Mouse (Mus musculus) ovary, adult 18-20 months (tissue): Measurements from ENCODE around the gene Tspan1.

ENCODE experiments used
- DNase-seq: peaks from one replicate; pipeline ENCODE4 v3.0.0; 2022; ENCODE audit warnings: low spot score, mixed read lengths

Tspan1 gene

GRCm38 (mm10) chr4:116167404-116167803, at the start of gene Tspan1:
Gene Tspan1, minus strand, starts transcription at chr4:116167601.
- no peak for DNase-seq

DNA sequence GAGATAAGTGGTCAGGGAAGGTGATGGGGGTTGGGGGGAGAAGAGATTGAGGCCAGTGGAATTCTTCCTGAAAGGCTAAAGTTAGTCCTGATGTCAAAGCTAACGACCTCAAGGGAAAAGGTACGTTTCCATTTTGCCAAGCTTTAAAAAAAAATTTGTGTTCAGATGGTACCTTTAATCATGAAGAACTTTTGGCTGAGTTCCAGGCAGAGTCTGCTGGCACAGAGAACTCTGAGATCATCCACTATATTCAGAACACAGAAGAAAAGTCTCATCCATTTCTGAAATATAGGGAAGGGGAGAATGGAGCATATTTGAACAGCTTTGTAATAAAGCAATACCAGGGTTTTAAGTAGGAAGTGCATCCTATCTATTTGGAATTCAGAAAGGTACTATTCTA, 49.6 kb upstream of the Tspan1 start:
- DNase-seq = no peak

GRCm38 (mm10) chr4:116215895-116216605, 48.6 kb upstream of the Tspan1 start:
- DNase-seq = no peak

- DNase-seq = no peak
These were observed 41.5 kb upstream of the Tspan1 start for GRCm38 (mm10) chr4:116208891-116209290.

DNA sequence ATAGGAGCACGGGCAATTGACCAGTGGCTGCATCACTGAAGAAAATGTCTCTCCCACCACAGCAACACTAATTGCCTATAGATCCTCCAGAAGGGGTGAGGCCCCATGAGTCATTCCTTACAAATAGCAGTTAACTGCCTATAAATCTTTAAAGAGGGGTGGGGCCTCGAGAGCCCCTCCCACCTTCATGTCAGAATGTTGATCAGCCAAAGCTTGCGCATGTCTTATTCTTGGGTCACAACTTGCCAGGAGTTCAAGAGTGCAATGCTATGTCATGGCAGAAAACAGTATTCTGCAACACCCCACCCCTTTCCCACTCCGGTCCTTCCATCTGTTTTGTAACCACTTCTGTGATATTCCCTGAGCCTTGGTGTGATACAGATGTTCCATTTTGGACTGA, 39.1 kb upstream of the Tspan1 start:
- DNase-seq = no peak

DNA sequence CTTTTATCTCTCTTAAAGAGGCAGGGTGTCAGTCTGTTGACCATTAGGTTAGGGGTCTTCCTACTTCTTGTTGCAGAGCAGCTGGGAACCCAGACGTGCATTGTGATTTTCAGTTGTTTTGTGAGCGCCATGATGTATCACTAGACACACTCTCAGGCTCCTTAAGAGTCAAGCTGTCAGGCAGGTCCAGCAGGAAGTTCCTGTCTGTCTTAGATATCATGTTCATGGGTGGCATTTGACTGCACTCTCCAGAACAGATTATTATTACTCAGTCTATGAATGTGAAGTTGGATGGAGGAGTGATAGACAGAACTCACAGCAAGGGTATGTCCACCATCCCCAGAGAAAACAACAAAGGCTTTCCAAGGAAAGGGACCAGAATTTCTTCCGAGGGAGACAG, 37.0 kb upstream of the Tspan1 start:
- DNase-seq = no peak

- DNase-seq = no peak
These were observed 31.0 kb upstream of the Tspan1 start for GRCm38 (mm10) chr4:116198422-116198821.

DNA sequence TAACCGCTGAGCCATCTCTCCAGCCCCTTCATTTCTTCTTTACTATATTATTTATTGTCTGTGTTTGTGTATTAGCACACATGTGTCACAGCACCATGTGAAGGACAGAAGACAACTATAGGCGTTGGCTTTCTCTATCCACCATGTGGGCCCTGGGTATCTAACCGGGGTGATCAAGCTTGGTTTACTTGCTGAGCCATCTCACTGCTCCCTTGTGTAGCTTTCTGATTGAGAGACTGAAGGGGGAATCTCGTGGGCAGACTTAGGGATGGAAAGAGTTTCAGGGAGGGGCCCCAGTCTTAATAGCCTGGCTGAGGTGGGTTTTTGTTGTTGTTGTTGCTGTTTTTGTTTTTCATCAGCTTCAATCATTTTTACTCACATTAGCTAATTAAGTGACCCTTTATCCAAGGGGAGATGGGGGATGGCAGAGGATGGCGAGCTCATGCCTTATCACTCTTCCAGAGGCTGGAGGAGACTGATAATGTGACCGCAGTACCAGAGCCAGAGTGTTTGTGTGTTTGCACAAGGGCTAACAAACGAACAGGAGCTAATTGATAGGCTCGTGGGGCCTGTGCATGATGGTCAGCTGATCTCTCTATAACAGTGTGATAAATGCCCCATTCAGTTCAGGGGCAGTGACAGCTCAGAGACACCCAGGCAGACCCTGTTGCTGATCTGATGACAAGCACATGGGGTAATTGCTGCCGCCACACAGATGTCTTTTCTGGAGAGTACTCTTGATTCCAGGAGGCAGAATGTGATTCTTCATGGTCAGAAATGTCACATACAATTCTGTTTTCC, 26.4 kb upstream of the Tspan1 start:
- no peak for DNase-seq

- DNase-seq = no peak
These were observed 25.0 kb upstream of the Tspan1 start for GRCm38 (mm10) chr4:116192286-116192835.

DNA sequence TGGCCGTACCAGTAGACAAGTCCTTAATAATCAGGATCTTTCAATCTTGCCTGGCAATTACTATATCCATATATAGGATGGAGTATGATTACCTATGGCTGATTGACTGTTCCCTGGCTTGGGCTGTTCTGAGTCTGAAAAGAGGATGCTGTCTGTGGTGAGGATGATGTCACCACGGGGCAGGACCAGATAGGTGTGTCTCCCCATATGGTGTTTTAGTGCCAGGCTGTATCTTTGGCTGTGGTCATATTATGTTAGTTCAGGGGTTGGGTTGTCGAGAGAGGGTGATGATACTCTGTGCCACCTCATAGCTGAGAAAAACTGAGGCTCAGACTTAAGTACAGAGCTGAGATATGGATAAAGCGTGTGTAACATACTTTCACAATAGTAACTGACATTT, 17.7 kb upstream of the Tspan1 start:
- no peak for DNase-seq

DNA sequence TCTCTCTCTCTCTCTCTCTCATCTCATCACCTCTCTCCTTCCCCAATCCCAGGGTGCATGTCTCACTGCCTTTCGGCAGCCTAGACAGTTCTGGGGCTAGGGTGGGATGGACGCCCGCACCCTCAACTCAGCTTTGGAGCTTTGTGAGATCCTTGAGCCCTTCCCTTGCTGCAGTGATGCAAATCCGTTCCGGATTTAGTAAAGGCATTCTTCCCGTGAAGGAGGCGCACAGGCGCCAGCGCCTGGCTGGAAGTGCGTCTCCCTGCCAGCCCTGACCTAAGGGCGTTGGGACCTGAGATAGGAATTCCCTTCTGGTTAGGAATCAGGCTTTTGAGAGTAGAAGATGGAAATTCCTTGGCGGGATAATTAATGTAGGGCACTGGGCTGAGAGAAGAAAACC, 15.3 kb upstream of the Tspan1 start:
- no peak for DNase-seq

GRCm38 (mm10) chr4:116182079-116182478, 14.7 kb upstream of the Tspan1 start:
- no peak for DNase-seq

DNA sequence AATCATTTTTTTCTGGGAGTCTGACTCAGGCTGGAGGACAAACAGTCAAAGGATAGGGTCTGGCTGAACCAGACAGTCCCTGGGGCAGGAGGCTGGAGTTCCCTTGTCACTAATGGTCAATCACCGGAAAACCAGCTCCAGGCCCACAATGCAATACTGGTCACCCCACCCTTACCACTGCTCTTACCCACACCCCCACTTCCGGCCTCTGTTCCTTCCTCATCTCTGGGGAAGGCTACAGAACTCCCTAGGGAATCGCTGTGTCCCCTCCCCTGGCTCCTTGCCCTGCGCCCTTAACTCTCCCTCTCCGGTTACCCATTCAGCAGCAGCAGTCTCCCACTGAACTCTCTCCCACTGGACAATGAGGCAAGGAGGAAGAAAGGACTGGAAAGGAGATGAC, 9.7 kb upstream of the Tspan1 start:
- peak; percentile 36 for DNase-seq

- peak; percentile 63 for DNase-seq
These were observed 9.2 kb upstream of the Tspan1 start for GRCm38 (mm10) chr4:116176543-116176988.

DNA sequence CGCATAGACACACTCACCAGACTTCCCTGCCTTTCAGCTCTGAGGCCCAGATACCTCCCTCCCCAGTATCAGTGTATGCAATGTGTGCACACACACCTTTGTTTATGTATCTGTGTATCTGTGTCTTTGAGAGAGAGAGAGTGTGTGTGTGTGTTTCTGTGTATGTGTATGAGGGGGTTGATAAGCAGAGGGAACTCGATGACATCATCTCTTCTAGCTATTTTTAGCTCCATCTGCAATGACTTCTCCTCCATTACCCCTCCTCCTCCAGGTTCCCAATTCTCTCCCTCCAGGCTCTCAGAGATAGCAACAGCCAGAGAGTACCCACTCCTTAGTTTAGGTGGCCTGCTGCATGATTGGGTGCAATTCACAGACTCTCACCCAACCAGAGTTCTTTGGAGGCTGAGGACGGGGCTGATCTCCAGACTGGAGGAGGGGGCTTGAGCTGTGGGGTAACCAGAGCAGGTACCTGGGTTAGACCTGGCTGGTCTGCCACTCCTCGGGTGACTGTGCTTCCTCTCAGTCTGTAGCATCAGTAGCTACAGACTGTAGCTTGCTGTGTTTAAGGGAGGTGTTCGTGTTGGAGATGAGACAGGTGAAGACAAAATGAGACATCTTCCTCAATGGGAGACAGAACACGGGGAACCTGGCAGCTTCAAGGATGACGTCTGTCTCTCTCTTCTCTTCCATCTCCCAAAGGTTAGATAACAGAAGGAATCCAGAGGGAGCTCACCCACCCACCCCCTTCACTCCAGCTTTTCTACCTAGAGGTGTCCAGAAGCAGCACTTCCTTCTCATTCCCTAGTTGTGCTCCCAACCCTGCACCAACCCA, 8.5 kb upstream of the Tspan1 start:
- DNase-seq = no peak

DNA sequence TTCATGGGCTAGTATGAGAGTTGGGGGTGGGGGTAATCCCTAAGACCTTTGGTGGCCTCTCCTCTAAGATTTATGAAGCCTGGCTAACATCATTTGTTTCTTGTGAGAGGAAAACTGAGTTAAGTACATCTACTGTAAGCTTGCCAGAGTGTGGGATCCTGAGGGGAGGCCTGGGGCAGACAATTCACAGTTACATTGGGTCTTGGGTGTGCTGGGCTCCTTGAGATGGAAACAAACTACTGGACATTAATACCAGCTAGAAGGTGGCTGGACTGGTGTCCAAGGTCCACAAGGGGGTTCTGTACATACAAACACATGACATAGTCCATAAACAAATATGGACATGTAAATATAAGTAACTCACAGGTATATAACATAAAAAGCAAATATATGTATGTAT, 7.7 kb upstream of the Tspan1 start:
- DNase-seq = no peak

DNA sequence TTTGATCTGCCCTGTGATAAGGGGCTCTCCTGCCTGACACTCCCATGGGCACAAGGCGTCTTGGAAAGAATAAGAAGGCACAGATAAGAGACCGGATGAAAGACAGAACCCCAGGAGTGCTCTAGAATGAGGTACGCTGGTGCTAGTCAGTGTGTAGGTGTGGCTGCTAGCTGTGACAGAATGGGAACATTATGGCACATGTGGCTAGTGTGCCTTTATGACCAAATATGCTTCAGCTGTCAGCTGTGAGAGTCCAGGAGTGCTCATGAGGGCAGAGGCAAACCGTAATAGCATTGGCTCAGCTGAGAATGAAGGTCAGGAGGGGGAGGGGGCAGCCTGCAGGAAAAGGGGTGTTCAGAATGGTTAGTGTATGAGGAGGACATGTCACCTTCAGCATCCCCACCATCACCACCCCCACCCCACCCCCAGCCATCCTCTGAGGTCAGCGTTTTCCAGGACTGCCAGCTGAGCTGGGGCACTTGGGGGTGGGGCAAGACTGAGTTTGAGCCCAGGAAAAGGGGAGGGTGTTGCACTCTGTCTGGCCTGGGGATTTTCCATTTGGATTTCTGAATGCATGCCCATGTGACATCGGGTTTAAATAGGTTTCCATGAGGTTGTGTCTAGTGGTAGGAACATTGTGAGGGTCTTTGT, 7.2 kb upstream of the Tspan1 start:
- no peak for DNase-seq

GRCm38 (mm10) chr4:116173752-116174151, 6.4 kb upstream of the Tspan1 start:
- no peak for DNase-seq

- no peak for DNase-seq
These were observed 5.7 kb upstream of the Tspan1 start, which contains the start of the genes 1700042G07Rik and Gm49337 for GRCm38 (mm10) chr4:116173072-116173471. Gene 1700042G07Rik, plus strand, starts transcription at chr4:116173372. Gene Gm49337, plus strand, starts transcription at chr4:116173384.

- DNase-seq = no peak
These were observed 1.9 kb upstream of the Tspan1 start for GRCm38 (mm10) chr4:116169353-116169672.

GRCm38 (mm10) chr4:116168617-116169352, 1.4 kb upstream of the Tspan1 start:
- DNase-seq = no peak
